Mouse (Mus musculus) testis, postnatal 14 days (tissue): ENCODE data around the gene Hipk2.

ENCODE experiments used
- DNase-seq: peaks from one replicate; pipeline ENCODE4 v3.0.0; 2021; ENCODE audit warnings: low spot score

Hipk2 gene

GRCm38 (mm10) chr6:38902820-38903439 is 27.0 kb upstream of the Hipk2 start:
- no peak for DNase-seq

GRCm38 (mm10) chr6:38901636-38902035 is 25.7 kb upstream of the Hipk2 start:
- no peak for DNase-seq

GRCm38 (mm10) chr6:38901152-38901551 is 25.2 kb upstream of the Hipk2 start:
- DNase-seq, result no peak

GRCm38 (mm10) chr6:38900479-38901126 is 24.6 kb upstream of the Hipk2 start:
- no peak for DNase-seq

- no peak for DNase-seq
These were observed 24.1 kb upstream of the Hipk2 start for GRCm38 (mm10) chr6:38900073-38900472.

GRCm38 (mm10) chr6:38893615-38894014 is 17.6 kb upstream of the Hipk2 start:
- DNase-seq, result no peak

- DNase-seq, result no peak
These were observed 16.1 kb upstream of the Hipk2 start for GRCm38 (mm10) chr6:38892017-38892416.

GRCm38 (mm10) chr6:38889156-38889555 is 13.2 kb upstream of the Hipk2 start:
- no peak for DNase-seq

GRCm38 (mm10) chr6:38887436-38887835 is 11.5 kb upstream of the Hipk2 start:
- no peak for DNase-seq

GRCm38 (mm10) chr6:38885132-38885531 is 9.2 kb upstream of the Hipk2 start:
- no peak for DNase-seq

- no peak for DNase-seq
These were observed 8.5 kb upstream of the Hipk2 start for GRCm38 (mm10) chr6:38884482-38884881.

GRCm38 (mm10) chr6:38882728-38883171 is 6.8 kb upstream of the Hipk2 start:
- DNase-seq, result no peak

- no peak for DNase-seq
These were observed 6.0 kb upstream of the Hipk2 start for GRCm38 (mm10) chr6:38881975-38882374.

GRCm38 (mm10) chr6:38881468-38881867 is 5.5 kb upstream of the Hipk2 start:
- DNase-seq, result no peak

- no peak for DNase-seq
These were observed 1.7 kb upstream of the Hipk2 start for GRCm38 (mm10) chr6:38877674-38878073.

GRCm38 (mm10) chr6:38875258-38876070 is 501 bp downstream of the Hipk2 start, which contains the start of gene Tbxas1:
Gene Tbxas1 (plus strand): TSS chr6:38875404.
- DNase-seq, result peak; percentile 69

GRCm38 (mm10) chr6:38874565-38875257 is 1.3 kb downstream of the Hipk2 start:
- no peak for DNase-seq

- DNase-seq, result no peak
These were observed 1.9 kb downstream of the Hipk2 start for GRCm38 (mm10) chr6:38874035-38874434.

- DNase-seq, result no peak
These were observed 2.6 kb downstream of the Hipk2 start for GRCm38 (mm10) chr6:38873316-38873715.

- DNase-seq, result no peak
These were observed 4.9 kb downstream of the Hipk2 start for GRCm38 (mm10) chr6:38871051-38871450.

GRCm38 (mm10) chr6:38870070-38870469 is 5.9 kb downstream of the Hipk2 start:
- DNase-seq, result no peak

- DNase-seq, result no peak
These were observed 7.0 kb downstream of the Hipk2 start for GRCm38 (mm10) chr6:38868974-38869373.
